Mouse (Mus musculus): Measurements from ENCODE around the gene Gm6358. TPM values are rescaled to one million over a fixed set of nuclear protein-coding genes. Genes with fewer than 3 reads are reported as not detected.

Gene Gm6358
- polyA plus RNA-seq, 1 experiment = not detected

Other genes with a start within 250 kb of the Gm6358 start
- not detected for gene Krtap19-5, start 244.4 kb upstream of the Gm6358 start, polyA plus RNA-seq (2012; fragmentation: generic; extraction: Trizol)
- not detected for gene Krtap19-9b, start 208.6 kb upstream of the Gm6358 start, polyA plus RNA-seq (2012; fragmentation: generic; extraction: Trizol)
- not detected for gene Krtap16-3, start 178.0 kb upstream of the Gm6358 start, polyA plus RNA-seq (2012; fragmentation: generic; extraction: Trizol)
- gene Krtap22-2, start 130.1 kb upstream of the Gm6358 start, polyA plus RNA-seq (2012; fragmentation: generic; extraction: Trizol) = not detected
- gene Gm10229, start 125.6 kb upstream of the Gm6358 start, polyA plus RNA-seq (2012; fragmentation: generic; extraction: Trizol) = not detected
- gene Krtap6-1, start 109.2 kb upstream of the Gm6358 start, polyA plus RNA-seq (2012; fragmentation: generic; extraction: Trizol) = not detected
- not detected for gene Gm10228, start 99.4 kb upstream of the Gm6358 start, polyA plus RNA-seq (2012; fragmentation: generic; extraction: Trizol)
- not detected for gene Krtap6-5, start 93.0 kb upstream of the Gm6358 start, polyA plus RNA-seq (2012; fragmentation: generic; extraction: Trizol)
- not detected for gene 1110025L11Rik, start 76.8 kb upstream of the Gm6358 start, polyA plus RNA-seq (2012; fragmentation: generic; extraction: Trizol)
- not detected for gene Krtap6-3, start 56.8 kb upstream of the Gm6358 start, polyA plus RNA-seq (2012; fragmentation: generic; extraction: Trizol)
- gene Gm10061, start 10.2 kb downstream of the Gm6358 start, polyA plus RNA-seq (2012; fragmentation: generic; extraction: Trizol) = not detected
- not detected for gene Gm9789, start 17.1 kb downstream of the Gm6358 start, polyA plus RNA-seq (2012; fragmentation: generic; extraction: Trizol)
- not detected for gene Gm7735, start 28.6 kb downstream of the Gm6358 start, polyA plus RNA-seq (2012; fragmentation: generic; extraction: Trizol)
- gene 1110057P08Rik, start 33.9 kb downstream of the Gm6358 start, polyA plus RNA-seq (2012; fragmentation: generic; extraction: Trizol) = not detected
- not detected for gene Krtap20-2, start 65.0 kb downstream of the Gm6358 start, polyA plus RNA-seq (2012; fragmentation: generic; extraction: Trizol)

Measured in C2C12 (cell line).